Comparison of ENCODE assay signal across 17 mouse cellular contexts in the genomic region with DNA sequence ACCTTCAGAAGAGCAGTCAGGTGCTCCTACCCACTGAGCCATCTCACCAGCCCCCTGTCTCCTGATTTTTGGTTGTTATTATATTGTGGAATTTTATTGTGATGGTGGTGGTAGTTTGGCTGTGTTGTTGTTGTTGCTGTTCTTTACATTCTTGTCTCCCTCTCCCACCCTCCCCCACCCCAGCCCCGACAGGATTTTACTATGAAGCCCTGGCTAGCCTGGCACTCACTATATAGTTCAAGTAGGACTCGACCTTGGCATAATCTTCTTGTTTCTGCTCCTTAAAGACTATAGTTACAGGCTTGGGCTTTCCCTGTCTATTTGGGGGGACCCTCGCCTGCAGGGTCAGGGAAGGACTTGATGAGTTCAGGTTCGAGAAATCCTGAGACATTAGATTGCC. TPM values are rescaled to one million over a fixed set of nuclear protein-coding genes. Genes with fewer than 3 reads are reported as not detected.
DNase-seq lines count a peak whose midpoint lies in the region; ATAC-seq and TF ChIP-seq lines count a peak whose summit lies in the region.
"Had no signal": no experiment of that assay in that cellular context is flagged by ENCODE, and none has a peak within 500 bp of the region (broad histone marks: within the 10 kb centered on the region; RNA-seq: fewer than 3 reads in every experiment).

No protein-coding gene starts in this region.

- H3K4me1 ChIP-seq in intestine, embryonic 15.5 days (replicated peaks), result peaks cover 12% of the 10 kb centered on the region
- H3K4me1 ChIP-seq in intestine, embryonic 16.5 days (ENCODE audit: control insufficient read depth, insufficient read depth, low read length), result peaks cover 15% of the 10 kb centered on the region
- H3K4me1 ChIP-seq in thymus, adult 2 months (replicated peaks; ENCODE audit: control insufficient read depth, insufficient read depth, low read length), result peaks cover 40% of the 10 kb centered on the region
- H3K4me1 ChIP-seq in liver, embryonic 14.5 days (replicated peaks; ENCODE audit: control insufficient read depth in 2 of 2, insufficient read depth in 2 of 2, low read length in 1 of 2), result peaks cover 23 to 31% of the 10 kb centered on the region in 2 experiments
- H3K4me1 ChIP-seq in forebrain, embryonic 15.5 days, result peaks cover 12% of the 10 kb centered on the region

- H3K27me3 ChIP-seq in intestine, embryonic 15.5 days (replicated peaks), result no peaks in the 10 kb centered on the region
- H3K27me3 ChIP-seq in intestine, embryonic 16.5 days (replicated peaks; ENCODE audit: control insufficient read depth, insufficient read depth, low read length), result peaks cover 3% of the 10 kb centered on the region; the same call in 1 of the 2 replicates
- H3K27me3 ChIP-seq in thymus, adult 2 months (ENCODE audit: control insufficient read depth, insufficient read depth, low read length), result no peaks in the 10 kb centered on the region
- H3K27me3 ChIP-seq in liver, embryonic 14.5 days (ENCODE audit: control insufficient read depth, insufficient read depth, low read length), result no peaks in the 10 kb centered on the region
- H3K27me3 ChIP-seq in forebrain, embryonic 15.5 days, result 0 out of 2 replicates have a peak, but pooled peaks cover 3% of the 10 kb centered on the region
- H3K27me3 ChIP-seq: CH12.LX had no signal

- H3K27ac ChIP-seq in intestine, embryonic 15.5 days, result no peak overlapping the region
- H3K27ac ChIP-seq in intestine, embryonic 16.5 days (ENCODE audit: low read length), result no peak overlapping the region
- H3K27ac ChIP-seq in thymus, adult 2 months (ENCODE audit: control insufficient read depth, insufficient read depth, low read length), result peak overlapping the region; percentile 93
- H3K27ac ChIP-seq in liver, embryonic 14.5 days, result peak overlapping the region; percentile 79
- no peak overlapping the region for H3K27ac ChIP-seq in forebrain, embryonic 15.5 days (replicated peaks)
- H3K27ac ChIP-seq: embryonic facial prominence, embryonic 10.5 days; heart, embryonic 13.5 days had no signal

- H3K9me3 ChIP-seq in intestine, embryonic 15.5 days, result no peaks in the 10 kb centered on the region
- no peaks in the 10 kb centered on the region for H3K9me3 ChIP-seq in intestine, embryonic 16.5 days (ENCODE audit: control insufficient read depth, low read length)
- no peaks in the 10 kb centered on the region for H3K9me3 ChIP-seq in liver, embryonic 14.5 days (ENCODE audit: control insufficient read depth, low read length)
- no peaks in the 10 kb centered on the region for H3K9me3 ChIP-seq in forebrain, embryonic 15.5 days
- H3K9me3 ChIP-seq: embryonic facial prominence, embryonic 10.5 days; heart, embryonic 13.5 days had no signal

- no peak for TF ChIP-seq EP300 in liver, embryonic 14.5 days (IDR thresholded peaks at IDR 0.05; ENCODE audit: low read depth)

- H3K4me2 ChIP-seq in intestine, embryonic 15.5 days (replicated peaks), result peak overlapping the region; percentile 24; the same call in 1 of the 2 replicates
- no peak overlapping the region for H3K4me2 ChIP-seq in intestine, embryonic 16.5 days (ENCODE audit: low read depth, low read length)
- H3K4me2 ChIP-seq in liver, embryonic 14.5 days (ENCODE audit: low read depth), result peak overlapping the region; percentile 99
- no peak overlapping the region for H3K4me2 ChIP-seq in forebrain, embryonic 15.5 days (replicated peaks)

- TF ChIP-seq CTCF in thymus, adult 2 months (IDR thresholded peaks at IDR 0.05; ENCODE audit: borderline replicate concordance, control insufficient read depth, extremely low read depth, insufficient read depth, low read length, poor library complexity), result no peak
- no peak for TF ChIP-seq CTCF in liver, embryonic 14.5 days (IDR thresholded peaks at IDR 0.05; ENCODE audit: low read depth)

- no peak for TF ChIP-seq POLR2A in thymus, adult 2 months (IDR thresholded peaks at IDR 0.05; ENCODE audit: control insufficient read depth, extremely low read depth, insufficient read depth, low read length, poor library complexity)

- no peaks in the 10 kb centered on the region for H3K36me3 ChIP-seq in intestine, embryonic 15.5 days
- no peaks in the 10 kb centered on the region for H3K36me3 ChIP-seq in intestine, embryonic 16.5 days (ENCODE audit: control insufficient read depth, insufficient read depth, low read length)
- peaks cover 25% of the 10 kb centered on the region for H3K36me3 ChIP-seq in thymus, adult 2 months (ENCODE audit: control insufficient read depth, insufficient read depth, low read length)
- H3K36me3 ChIP-seq in liver, embryonic 14.5 days (replicated peaks; ENCODE audit: control insufficient read depth, insufficient read depth, low read depth), result peaks cover 17% of the 10 kb centered on the region
- H3K36me3 ChIP-seq in forebrain, embryonic 15.5 days, result no peaks in the 10 kb centered on the region
- H3K36me3 ChIP-seq: embryonic facial prominence, embryonic 10.5 days had no signal

- no peak overlapping the region for H3K4me3 ChIP-seq in intestine, embryonic 15.5 days (replicated peaks)
- no peak overlapping the region for H3K4me3 ChIP-seq in intestine, embryonic 16.5 days (ENCODE audit: low read length)
- peak overlapping the region; percentile 41; the same call in 1 of the 2 replicates for H3K4me3 ChIP-seq in thymus, adult 2 months (ENCODE audit: control insufficient read depth, insufficient read depth, low read length)
- peak overlapping the region; percentile 1 to 81; a peak in 3 of 4 replicates for H3K4me3 ChIP-seq in liver, embryonic 14.5 days (ENCODE audit: insufficient read depth in 1 of 2, low read depth in 2 of 2, low read length in 2 of 2)
- H3K4me3 ChIP-seq in forebrain, embryonic 15.5 days, result no peak overlapping the region
- H3K4me3 ChIP-seq: embryonic facial prominence, embryonic 10.5 days; heart, embryonic 13.5 days had no signal

- H3K9ac ChIP-seq in intestine, embryonic 15.5 days, result no peak overlapping the region
- H3K9ac ChIP-seq in intestine, embryonic 16.5 days (ENCODE audit: low read depth, low read length), result no peak overlapping the region
- H3K9ac ChIP-seq in liver, embryonic 14.5 days (replicated peaks), result peak overlapping the region; percentile 59
- H3K9ac ChIP-seq in forebrain, embryonic 15.5 days (replicated peaks), result no peak overlapping the region
- H3K9ac ChIP-seq: heart, embryonic 13.5 days had no signal

- WGBS in intestine, embryonic 15.5 days, result 81% methylated on average over 4 of the region's 4 CpGs
- WGBS in intestine, embryonic 16.5 days, result 83% methylated on average over 4 of the region's 4 CpGs
- WGBS in thymus, adult 2 months, result 7% methylated on average over 4 of the region's 4 CpGs
- WGBS in liver, embryonic 14.5 days (ENCODE audit: insufficient replicate concordance), result 43% methylated on average over 4 of the region's 4 CpGs
- 77% methylated on average over 4 of the region's 4 CpGs for WGBS in forebrain, embryonic 15.5 days

- DNase-seq in thymus, adult 2 months, result no peak
- no peak for DNase-seq in thymus, postnatal 10 days (ENCODE audit: low spot score in 2 of 2)
- no peak for DNase-seq in liver, embryonic 14.5 days (ENCODE audit: low read depth in 3 of 3, low spot score in 3 of 3)
- no peak for DNase-seq in yolk sac, embryonic 10.5 days (ENCODE audit: low spot score)
- DNase-seq: cerebellum, postnatal 25 days; gastrocnemius, postnatal 25 days; kidney, postnatal 4 days; right cerebral cortex, postnatal 4 days; thymus, postnatal 4 days had no signal

- ATAC-seq in intestine, embryonic 15.5 days, result no peak
- ATAC-seq in intestine, embryonic 16.5 days, result no peak
- no peak for ATAC-seq in liver, embryonic 14.5 days (ENCODE audit: insufficient read depth)
- ATAC-seq in forebrain, embryonic 15.5 days (replicated peaks), result no peak
- ATAC-seq: hindbrain, embryonic 16.5 days; midbrain, embryonic 16.5 days had no signal

RNA-seq across cellular contexts. Expression of a gene that starts 2.9 kb away (rescaled TPM):
- 13.1 and 15.4 TPM in 2 replicates for polyA plus RNA-seq in intestine, embryonic 15.5 days (2015; fragmentation: Nextera tagmentation; extraction: Ambion mirVana)
- polyA plus RNA-seq in intestine, embryonic 16.5 days (2015; fragmentation: Nextera tagmentation; extraction: Ambion mirVana), result 12.9 and 16.2 TPM in 2 replicates
- 92.3 and 98.5 TPM in 2 replicates for polyA plus RNA-seq in thymus, adult 2 months (2012; rRNA removed)
- 23.5 and 29.8 TPM in 2 replicates for polyA plus RNA-seq in liver, embryonic 14.5 days (2012; rRNA removed)
- 34.3 and 35.9 TPM in 2 replicates for polyA plus RNA-seq in liver, embryonic 14.5 days (2014; fragmentation: Nextera tagmentation; extraction: Ambion mirVana)
- polyA plus RNA-seq in forebrain, embryonic 15.5 days (2015; fragmentation: Nextera tagmentation; extraction: Ambion mirVana), result 6.6 TPM in 2 replicates

RNA-seq across cellular contexts. Expression of a gene that starts 59.9 kb away (rescaled TPM):
- polyA plus RNA-seq in intestine, embryonic 15.5 days (2015; fragmentation: Nextera tagmentation; extraction: Ambion mirVana), result 39.1 and 39.7 TPM in 2 replicates
- 31.4 and 31.6 TPM in 2 replicates for polyA plus RNA-seq in intestine, embryonic 16.5 days (2015; fragmentation: Nextera tagmentation; extraction: Ambion mirVana)
- 136 and 145 TPM in 2 replicates for polyA plus RNA-seq in thymus, adult 2 months (2012; rRNA removed)
- polyA plus RNA-seq in liver, embryonic 14.5 days (2012; rRNA removed), result 7.2 and 7.7 TPM in 2 replicates
- 2.9 and 3.7 TPM in 2 replicates for polyA plus RNA-seq in liver, embryonic 14.5 days (2014; fragmentation: Nextera tagmentation; extraction: Ambion mirVana)
- 50.1 and 52.7 TPM in 2 replicates for polyA plus RNA-seq in forebrain, embryonic 15.5 days (2015; fragmentation: Nextera tagmentation; extraction: Ambion mirVana)

Comparison
In these comparisons a context has a peak if more than half of its experiments do, and no peak if none do; other contexts are left out.
1. H3K4me2 ChIP-seq: peak in intestine, embryonic 15.5 days (single experiment) and liver, embryonic 14.5 days (single experiment); none in intestine, embryonic 16.5 days (single experiment) and forebrain, embryonic 15.5 days (single experiment).
2. H3K27ac ChIP-seq: peak in thymus, adult 2 months (single experiment) and liver, embryonic 14.5 days (single experiment); none in intestine, embryonic 15.5 days (single experiment), intestine, embryonic 16.5 days (single experiment) and forebrain, embryonic 15.5 days (single experiment).
3. H3K4me3 ChIP-seq: peak in thymus, adult 2 months (single experiment) and liver, embryonic 14.5 days (2 of 2); none in intestine, embryonic 15.5 days (single experiment), intestine, embryonic 16.5 days (single experiment) and forebrain, embryonic 15.5 days (single experiment).